Mouse (Mus musculus) E14TG2a.4 (cell line): ENCODE measurements around the gene Rilpl1.
A peak's percentile ranks its signal among the peaks of the same experiment; 100 is the strongest.

Source experiments
- H3K27me3 ChIP-seq: 2 replicates; pipeline ENCODE4 v1.6.1; 2014; ENCODE audit warnings: low read length, control low read depth; ENCODE audit not compliant: insufficient read depth
- H3K36me3 ChIP-seq: 2 replicates; pipeline ENCODE4 v1.6.1; 2014; ENCODE audit warnings: low read length, control low read depth; ENCODE audit not compliant: insufficient read depth
- H3K4me1 ChIP-seq: replicated peaks from 2 replicates; pipeline ENCODE4 v1.6.1; 2014; ENCODE audit warnings: low read depth, low read length, control low read depth
- H3K4me3 ChIP-seq: replicated peaks from 2 replicates; pipeline ENCODE4 v1.5.1; 2014; ENCODE audit warnings: mild to moderate bottlenecking, low read length
- H3K9me3 ChIP-seq: 2 replicates; pipeline ENCODE4 v1.6.1; 2014; ENCODE audit warnings: low read length, control low read depth
- CTCF ChIP-seq: conservative IDR thresholded peaks from 2 replicates; pipeline ENCODE4 v1.5.1; 2014; ENCODE audit warnings: low read length
- NANOG ChIP-seq: IDR thresholded peaks from 2 replicates; pipeline ENCODE4 v1.6.1; 2014; ENCODE audit warnings: borderline replicate concordance, low read length, mixed read lengths
- POU5F1 ChIP-seq: IDR thresholded peaks from 2 replicates; pipeline ENCODE4 v1.6.1; 2014; ENCODE audit warnings: low read length, borderline replicate concordance

The Rilpl1 gene

GRCm38 (mm10) chr5:124531583-124531930, 366 bp upstream of the Rilpl1 start:
- H3K9me3 ChIP-seq = no peaks in the 10 kb centered on the region
- TF ChIP-seq NANOG = no peak
- TF ChIP-seq CTCF = no peak
- TF ChIP-seq POU5F1 = no peak
- peaks cover 4% of the 10 kb centered on the region; the same call in 1 of the 2 replicates for H3K27me3 ChIP-seq
- peak overlapping the region; percentile 90 for H3K4me3 ChIP-seq
- H3K36me3 ChIP-seq = no peaks in the 10 kb centered on the region; the same call in 1 of the 2 replicates
- H3K4me1 ChIP-seq = peaks cover 68% of the 10 kb centered on the region

- H3K4me1 ChIP-seq = peaks cover 65% of the 10 kb centered on the region
- peak overlapping the region; percentile 90 for H3K4me3 ChIP-seq
- H3K36me3 ChIP-seq = peaks cover 12% of the 10 kb centered on the region
- TF ChIP-seq CTCF = no peak
- TF ChIP-seq NANOG = no peak
- TF ChIP-seq POU5F1 = no peak
- no peaks in the 10 kb centered on the region for H3K9me3 ChIP-seq
- H3K27me3 ChIP-seq = peaks cover 4% of the 10 kb centered on the region; the same call in 1 of the 2 replicates
Observed at GRCm38 (mm10) chr5:124529697-124530096, 1.5 kb downstream of the Rilpl1 start.

- no peaks in the 10 kb centered on the region for H3K9me3 ChIP-seq
- TF ChIP-seq POU5F1 (no peak), NANOG (no peak), CTCF (no peak)
- H3K36me3 ChIP-seq = peaks cover 17% of the 10 kb centered on the region
- H3K4me1 ChIP-seq = peaks cover 67% of the 10 kb centered on the region
- peak overlapping the region; percentile 90 for H3K4me3 ChIP-seq
- H3K27me3 ChIP-seq = peaks cover 4% of the 10 kb centered on the region; the same call in 1 of the 2 replicates
Observed at GRCm38 (mm10) chr5:124529191-124529651, 2.0 kb downstream of the Rilpl1 start.

- TF ChIP-seq NANOG = no peak
- no peak for TF ChIP-seq CTCF
- TF ChIP-seq POU5F1 = no peak
- H3K36me3 ChIP-seq = peaks cover 17% of the 10 kb centered on the region
- peaks cover 4% of the 10 kb centered on the region; the same call in 1 of the 2 replicates for H3K27me3 ChIP-seq
- H3K4me1 ChIP-seq = peaks cover 68% of the 10 kb centered on the region
- H3K4me3 ChIP-seq = peak overlapping the region; percentile 90
- H3K9me3 ChIP-seq = no peaks in the 10 kb centered on the region
Observed at GRCm38 (mm10) chr5:124528791-124529190, 2.4 kb downstream of the Rilpl1 start.

GRCm38 (mm10) chr5:124528351-124528750, 2.8 kb downstream of the Rilpl1 start:
- H3K27me3 ChIP-seq = peaks cover 4% of the 10 kb centered on the region; the same call in 1 of the 2 replicates
- H3K9me3 ChIP-seq = no peaks in the 10 kb centered on the region
- peaks cover 65% of the 10 kb centered on the region for H3K4me1 ChIP-seq
- H3K36me3 ChIP-seq = peaks cover 17% of the 10 kb centered on the region
- H3K4me3 ChIP-seq = peak overlapping the region; percentile 90
- TF ChIP-seq CTCF (no peak), NANOG (no peak), POU5F1 (no peak)

GRCm38 (mm10) chr5:124524943-124525342, 6.2 kb downstream of the Rilpl1 start:
- Histone ChIP-seq H3K36me3 (peaks cover 29% of the 10 kb centered on the region), H3K4me3 (no peak overlapping the region), H3K9me3 (no peaks in the 10 kb centered on the region), H3K4me1 (peaks cover 43% of the 10 kb centered on the region), H3K27me3 (0 out of 2 replicates have a peak, but pooled peaks cover 3% of the 10 kb centered on the region)
- TF ChIP-seq POU5F1 (no peak), CTCF (no peak), NANOG (no peak)

- peaks cover 33% of the 10 kb centered on the region for H3K36me3 ChIP-seq
- no peaks in the 10 kb centered on the region for H3K27me3 ChIP-seq
- peaks cover 24% of the 10 kb centered on the region for H3K4me1 ChIP-seq
- H3K9me3 ChIP-seq = no peaks in the 10 kb centered on the region
- no peak overlapping the region for H3K4me3 ChIP-seq
- TF ChIP-seq CTCF (peak; percentile 87), NANOG (no peak)
Observed at GRCm38 (mm10) chr5:124523032-124523431, 8.2 kb downstream of the Rilpl1 start.

GRCm38 (mm10) chr5:124521588-124521987, 9.6 kb downstream of the Rilpl1 start:
- Histone ChIP-seq H3K36me3 (peaks cover 33% of the 10 kb centered on the region), H3K4me3 (no peak overlapping the region), H3K9me3 (no peaks in the 10 kb centered on the region), H3K27me3 (no peaks in the 10 kb centered on the region), H3K4me1 (peaks cover 13% of the 10 kb centered on the region)
- TF ChIP-seq POU5F1 (no peak), NANOG (no peak), CTCF (no peak)

- no peaks in the 10 kb centered on the region for H3K9me3 ChIP-seq
- H3K4me1 ChIP-seq = peaks cover 6% of the 10 kb centered on the region; the same call in 1 of the 2 replicates
- peaks cover 28% of the 10 kb centered on the region for H3K36me3 ChIP-seq
- no peaks in the 10 kb centered on the region for H3K27me3 ChIP-seq
- H3K4me3 ChIP-seq = no peak overlapping the region
- TF ChIP-seq POU5F1 (no peak), NANOG (no peak), CTCF (no peak)
Observed at GRCm38 (mm10) chr5:124518648-124519047, 12.5 kb downstream of the Rilpl1 start.
